Mouse (Mus musculus): ENCODE results near the gene Axin1. TPM values are rescaled to one million over a fixed set of nuclear protein-coding genes. Genes with fewer than 3 reads are reported as not detected.
A peak's percentile ranks its signal among the peaks of the same experiment; 100 is the strongest.
"Not testable (repeated sequence)": the region's sequence is repeated elsewhere in the genome, so short reads cannot be mapped to it uniquely, and the experiment has no call there.

The Axin1 gene
- 152 and 244 TPM in 2 replicates for total RNA-seq (2017)

GRCm38 (mm10) chr17:26138239-26138836 lies at the start of gene Axin1:
TSS of gene Axin1 (plus strand) at chr17:26138688.
- ATAC-seq (ENCODE audit: extremely low read depth, insufficient number of reproducible peaks, low FRiP score, poor library complexity, severe bottlenecking), result peak; percentile 92

DNA sequence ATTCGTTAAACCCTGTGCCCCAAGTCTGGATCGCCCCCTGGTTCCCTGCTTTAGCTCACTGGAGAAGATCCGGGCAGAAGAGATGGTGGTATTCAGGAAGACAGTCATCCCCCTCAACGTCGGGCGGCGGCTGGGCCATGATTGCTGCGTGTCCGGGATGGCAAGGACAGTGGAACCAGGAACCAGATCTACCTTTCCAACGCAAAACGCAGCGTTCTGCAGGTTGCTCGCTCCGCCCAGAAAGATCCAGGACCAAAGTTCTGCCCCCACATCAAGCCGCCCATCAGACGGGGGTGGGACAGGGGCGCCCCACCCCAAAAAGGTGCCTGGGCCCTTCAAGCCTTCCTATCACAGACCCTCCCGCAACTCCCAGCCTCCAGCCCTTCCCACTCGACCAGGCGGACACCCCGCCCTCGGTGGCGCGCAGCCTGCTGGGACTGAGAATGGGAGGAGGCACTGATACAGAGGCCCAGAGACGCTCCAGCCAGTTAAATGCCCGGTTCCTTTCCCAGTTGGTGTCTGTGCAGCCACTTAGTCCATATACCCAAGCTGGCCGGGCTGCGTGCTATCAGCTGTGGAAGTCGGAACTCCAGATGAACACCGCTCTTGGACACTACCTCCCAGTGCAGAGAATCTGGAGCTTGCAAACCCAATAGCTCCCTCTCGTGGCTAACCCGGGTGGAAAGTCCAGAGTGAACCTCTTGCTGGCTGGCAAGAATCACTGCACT lies 48.4 kb upstream of the Axin1 start, which contains the start of gene Decr2:
TSS of gene Decr2 (minus strand) at position 433 of the 728 bp plus-strand sequence.
- peak; percentile 76 for ATAC-seq (ENCODE audit: extremely low read depth, insufficient number of reproducible peaks, low FRiP score, poor library complexity, severe bottlenecking)

- ATAC-seq (ENCODE audit: extremely low read depth, insufficient number of reproducible peaks, low FRiP score, poor library complexity, severe bottlenecking), result no peak
Observed at GRCm38 (mm10) chr17:26094531-26095110, 43.9 kb upstream of the Axin1 start.

- no peak for ATAC-seq (ENCODE audit: extremely low read depth, insufficient number of reproducible peaks, low FRiP score, poor library complexity, severe bottlenecking)
Observed at GRCm38 (mm10) chr17:26095121-26095740, 43.3 kb upstream of the Axin1 start, which contains the start of gene Nme4. TSS of gene Nme4 (minus strand) at chr17:26095602.

- no peak for ATAC-seq (ENCODE audit: extremely low read depth, insufficient number of reproducible peaks, low FRiP score, poor library complexity, severe bottlenecking)
Observed at GRCm38 (mm10) chr17:26098461-26098860, 40.0 kb upstream of the Axin1 start.

GRCm38 (mm10) chr17:26099316-26099715 lies 39.2 kb upstream of the Axin1 start:
- ATAC-seq (ENCODE audit: extremely low read depth, insufficient number of reproducible peaks, low FRiP score, poor library complexity, severe bottlenecking), result not testable (repeated sequence)

DNA sequence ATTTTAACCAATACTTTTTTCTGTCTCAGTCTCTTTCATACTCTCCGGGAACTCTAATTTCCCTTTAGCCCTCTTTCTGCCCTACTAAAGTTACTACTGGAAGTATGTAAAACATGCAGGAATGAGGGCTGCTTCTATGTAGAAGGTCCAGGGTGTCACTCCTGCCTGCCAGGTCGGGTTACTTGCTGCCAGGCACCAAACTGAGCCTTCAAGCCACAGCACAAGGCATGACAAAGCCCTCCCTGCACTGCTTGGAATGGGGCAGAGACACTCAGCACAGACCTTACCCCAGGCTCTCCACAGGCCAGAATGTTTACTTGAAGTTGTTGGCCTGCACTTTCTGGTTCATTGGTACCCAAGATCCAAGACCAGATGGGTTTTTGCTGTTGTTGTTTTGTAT lies 38.3 kb upstream of the Axin1 start:
- ATAC-seq (ENCODE audit: extremely low read depth, insufficient number of reproducible peaks, low FRiP score, poor library complexity, severe bottlenecking), result no peak

DNA sequence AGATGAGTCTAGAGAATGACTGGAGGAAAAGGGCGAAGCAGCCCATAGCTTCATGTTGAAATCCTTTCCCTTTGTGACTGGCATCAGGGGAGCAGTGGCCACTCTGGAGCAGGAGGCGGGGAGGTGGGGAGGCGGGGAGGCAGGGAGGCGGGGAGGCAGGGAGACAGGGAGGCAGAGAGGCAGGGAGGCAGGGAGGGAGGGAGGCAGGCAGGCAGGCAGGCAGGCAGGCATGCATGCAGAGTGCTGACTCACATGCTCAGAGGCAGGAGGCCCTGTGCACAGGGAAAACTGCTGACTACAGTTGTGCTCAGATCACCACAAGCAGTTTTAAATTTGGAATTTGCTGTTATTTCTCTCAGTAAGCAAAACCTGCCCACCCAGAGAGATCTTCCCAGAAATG lies 37.0 kb upstream of the Axin1 start:
- ATAC-seq (ENCODE audit: extremely low read depth, insufficient number of reproducible peaks, low FRiP score, poor library complexity, severe bottlenecking), result no peak

DNA sequence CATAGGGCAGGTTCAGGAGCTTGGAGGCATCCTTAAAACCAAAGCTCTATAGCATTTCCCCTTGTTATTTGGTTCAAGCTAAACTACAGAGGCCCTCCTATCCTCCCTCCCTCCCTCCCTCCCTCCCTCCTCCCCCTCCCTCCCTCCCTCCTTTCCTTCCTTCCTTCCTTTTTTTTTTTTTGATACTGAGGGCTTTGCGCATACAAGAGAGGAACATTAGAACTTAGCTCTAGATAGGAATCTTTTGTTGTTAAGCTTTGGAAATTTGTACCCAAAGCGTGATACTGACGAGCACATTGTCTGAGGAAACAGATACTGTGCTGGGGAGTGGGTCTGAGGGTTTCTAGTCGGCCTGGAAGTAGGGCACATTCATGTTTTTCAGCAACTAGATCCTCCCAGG lies 32.9 kb upstream of the Axin1 start:
- ATAC-seq (ENCODE audit: extremely low read depth, insufficient number of reproducible peaks, low FRiP score, poor library complexity, severe bottlenecking), result no peak

GRCm38 (mm10) chr17:26110156-26110555 lies 28.3 kb upstream of the Axin1 start:
- ATAC-seq (ENCODE audit: extremely low read depth, insufficient number of reproducible peaks, low FRiP score, poor library complexity, severe bottlenecking), result no peak

DNA sequence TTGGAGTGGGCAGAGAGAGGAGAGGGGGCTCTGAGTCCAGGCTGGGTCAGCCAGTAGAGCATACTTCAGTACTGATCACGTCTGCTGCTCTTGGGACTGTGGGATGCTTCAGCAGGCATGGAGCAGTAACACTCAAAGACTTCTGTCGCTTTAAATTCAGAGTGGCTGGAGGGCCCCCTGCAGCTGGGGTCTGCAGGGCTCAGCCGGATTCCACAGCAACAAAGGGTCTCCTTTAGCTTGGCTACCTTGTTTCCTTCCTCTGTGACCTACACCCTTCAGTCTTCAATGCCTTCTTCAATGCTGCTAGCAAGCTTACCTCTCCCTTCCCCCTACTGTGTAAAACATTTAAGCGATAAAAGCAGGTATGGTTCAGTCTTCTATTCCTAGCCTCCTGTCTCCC lies 27.5 kb upstream of the Axin1 start:
- ATAC-seq (ENCODE audit: extremely low read depth, insufficient number of reproducible peaks, low FRiP score, poor library complexity, severe bottlenecking), result no peak

- no peak for ATAC-seq (ENCODE audit: extremely low read depth, insufficient number of reproducible peaks, low FRiP score, poor library complexity, severe bottlenecking)
Observed at GRCm38 (mm10) chr17:26111722-26112121, 26.8 kb upstream of the Axin1 start.

- no peak for ATAC-seq (ENCODE audit: extremely low read depth, insufficient number of reproducible peaks, low FRiP score, poor library complexity, severe bottlenecking)
Observed at GRCm38 (mm10) chr17:26112751-26113150, 25.7 kb upstream of the Axin1 start.

GRCm38 (mm10) chr17:26113181-26113948 lies 25.1 kb upstream of the Axin1 start, which contains the start of gene Tmem8:
TSS of gene Tmem8 (plus strand) at chr17:26113299.
- peak; percentile 77 for ATAC-seq (ENCODE audit: extremely low read depth, insufficient number of reproducible peaks, low FRiP score, poor library complexity, severe bottlenecking)

DNA sequence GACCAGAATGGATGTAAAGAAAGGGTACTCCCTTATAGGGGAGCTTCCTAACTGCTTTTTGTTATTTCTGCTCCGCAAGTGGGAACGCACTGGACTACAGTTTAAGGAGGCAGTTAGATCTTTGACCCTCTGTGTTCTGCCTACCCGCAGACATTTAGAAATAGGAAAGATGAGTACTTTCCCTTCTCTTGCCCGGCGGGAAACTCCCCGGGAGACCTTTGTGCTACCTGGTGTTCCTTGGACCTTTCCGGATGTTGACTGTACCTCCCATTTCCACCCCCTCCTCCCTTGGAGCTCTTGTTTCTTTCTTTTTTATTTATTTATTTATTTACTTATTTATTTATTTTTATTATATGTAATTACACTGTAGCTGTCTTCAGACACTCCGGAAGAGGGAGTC lies 24.4 kb upstream of the Axin1 start:
- ATAC-seq (ENCODE audit: extremely low read depth, insufficient number of reproducible peaks, low FRiP score, poor library complexity, severe bottlenecking), result no peak

DNA sequence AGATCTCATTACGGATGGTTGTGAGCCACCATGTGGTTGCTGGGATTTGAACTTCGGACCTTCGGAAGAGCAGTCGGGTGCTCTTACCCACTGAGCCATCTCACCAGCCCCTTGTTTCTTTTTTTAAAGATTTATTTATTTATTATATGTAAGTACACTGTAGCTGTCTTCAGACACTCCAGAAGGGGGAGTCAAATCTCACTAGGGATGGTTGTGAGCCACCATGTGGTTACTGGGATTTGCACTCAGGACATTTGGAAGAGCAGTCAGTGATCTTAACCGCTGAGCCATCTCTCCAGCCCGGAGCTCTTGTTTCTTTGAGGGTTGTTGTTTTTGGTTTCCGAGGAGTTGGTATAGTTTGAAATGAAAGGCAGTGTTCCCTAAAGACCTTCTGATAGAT lies 24.0 kb upstream of the Axin1 start:
- not testable (repeated sequence) for ATAC-seq (ENCODE audit: extremely low read depth, insufficient number of reproducible peaks, low FRiP score, poor library complexity, severe bottlenecking)

DNA sequence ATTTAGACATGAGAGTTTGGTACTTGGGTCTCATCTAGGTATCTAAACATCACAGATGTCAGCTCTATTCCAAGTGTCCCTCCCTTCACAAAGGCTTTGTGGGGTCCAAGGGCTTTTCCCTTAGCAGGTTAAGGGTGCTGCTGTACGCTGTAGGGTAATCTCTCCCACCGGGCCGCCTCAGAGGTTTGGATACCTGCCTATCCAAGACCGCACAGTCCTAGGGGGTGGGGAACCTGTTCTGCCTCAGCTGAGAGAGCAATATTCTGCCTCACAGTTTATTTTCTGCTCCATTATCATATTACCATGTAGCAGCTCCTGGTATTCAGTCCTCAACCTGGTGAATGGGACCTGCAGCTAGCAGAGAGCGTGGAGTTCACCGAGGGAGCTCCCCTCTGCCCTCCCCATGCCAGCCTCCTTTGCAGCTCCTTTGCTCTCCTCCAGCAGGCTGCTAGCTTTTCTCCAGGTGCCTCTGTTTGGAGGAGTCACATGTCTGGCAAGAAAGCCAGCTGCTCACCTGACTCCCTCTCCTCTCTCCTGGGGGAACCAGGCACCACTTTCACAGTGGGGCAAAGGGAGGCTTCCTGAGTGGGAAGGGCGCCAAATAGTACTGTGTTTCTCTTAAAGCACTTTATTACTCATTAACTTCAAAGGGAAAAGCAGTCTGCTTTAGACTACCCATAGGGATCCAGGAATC lies 23.1 kb upstream of the Axin1 start:
- ATAC-seq (ENCODE audit: extremely low read depth, insufficient number of reproducible peaks, low FRiP score, poor library complexity, severe bottlenecking), result no peak

- ATAC-seq (ENCODE audit: extremely low read depth, insufficient number of reproducible peaks, low FRiP score, poor library complexity, severe bottlenecking), result no peak
Observed at GRCm38 (mm10) chr17:26115956-26116487, 22.5 kb upstream of the Axin1 start.
